Mouse (Mus musculus) cerebellum, adult 11 months (tissue): ENCODE measurements around the gene A930033H14Rik.

Source experiments
- DNase-seq: peaks from one replicate; pipeline ENCODE4 v3.0.0; 2022

Gene A930033H14Rik

DNA sequence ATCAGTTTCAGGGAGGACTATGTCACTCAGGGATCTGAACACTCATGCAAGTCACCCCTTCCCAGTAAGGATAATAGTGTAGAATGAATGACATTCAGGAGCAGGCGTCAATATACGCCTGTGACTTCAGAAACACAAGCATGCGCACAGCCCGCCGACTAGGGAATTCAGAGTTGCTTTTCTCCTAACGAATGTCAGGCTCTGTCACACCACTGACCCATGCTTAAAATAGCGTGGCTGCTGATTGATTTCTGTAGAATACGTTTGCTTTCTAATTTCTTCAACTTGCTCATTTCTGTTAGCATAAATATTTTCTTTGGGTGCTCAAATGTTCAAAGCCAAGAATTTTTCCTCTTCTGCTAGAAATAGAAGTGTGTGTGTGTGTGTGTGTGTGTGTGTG, 13.1 kb upstream of the A930033H14Rik start:
- no peak for DNase-seq

DNA sequence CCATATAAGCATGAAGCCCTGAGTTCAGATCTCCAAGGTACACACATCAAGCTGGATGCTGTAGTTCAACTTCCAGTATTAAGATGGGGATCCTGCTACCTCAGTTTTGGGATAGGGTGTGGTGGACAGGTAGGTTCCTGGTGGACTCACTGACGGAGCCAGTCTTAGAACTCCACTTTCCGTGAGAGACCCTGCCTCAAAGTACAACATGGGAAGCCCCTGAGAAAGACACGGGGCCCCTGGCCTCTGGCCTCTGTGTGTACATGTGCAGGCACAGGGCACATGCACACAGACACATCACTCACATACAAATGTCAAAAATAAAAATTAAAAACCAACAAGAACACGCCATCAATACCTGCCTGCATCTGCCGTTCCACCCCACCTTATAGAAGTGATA, 12.6 kb upstream of the A930033H14Rik start:
- DNase-seq, result no peak

DNA sequence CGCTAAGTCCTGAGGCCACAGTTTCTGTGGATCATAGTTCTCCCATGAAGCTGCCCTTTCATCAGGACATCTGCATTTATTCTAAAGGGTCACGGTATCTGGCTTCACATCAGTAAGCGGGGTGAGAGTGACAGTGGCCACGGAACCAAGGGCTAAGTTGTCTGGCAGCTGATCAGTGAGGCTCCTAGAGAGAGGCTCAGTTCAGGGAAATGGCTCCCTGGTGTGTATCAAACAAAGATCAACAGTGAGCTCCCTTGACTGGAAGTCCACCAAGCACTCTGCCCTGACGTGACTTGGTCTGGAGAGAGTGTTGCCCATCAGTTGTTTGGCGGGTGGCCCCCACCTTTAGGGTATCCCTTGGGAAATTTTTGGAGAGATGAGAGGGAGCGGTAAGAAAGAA, 11.4 kb upstream of the A930033H14Rik start:
- DNase-seq, result no peak

DNA sequence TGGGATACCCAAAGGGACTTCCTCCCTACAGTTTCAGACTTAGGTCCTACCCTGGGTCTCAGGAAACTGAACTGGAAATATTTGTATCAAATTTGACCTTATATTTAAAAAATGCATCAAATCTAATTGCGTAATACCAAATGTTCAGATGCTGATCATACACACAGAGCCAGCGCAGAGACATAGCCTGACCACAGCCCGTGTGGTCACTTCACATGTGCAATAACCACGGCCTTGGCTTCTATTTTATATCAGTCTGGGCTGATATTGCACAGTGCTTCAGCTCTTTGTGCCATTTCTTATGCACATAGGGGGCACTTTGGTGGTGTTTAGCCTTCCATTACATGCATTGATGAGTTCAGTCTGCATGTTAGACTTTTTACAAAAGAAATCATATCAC, 10.3 kb upstream of the A930033H14Rik start:
- no peak for DNase-seq

DNA sequence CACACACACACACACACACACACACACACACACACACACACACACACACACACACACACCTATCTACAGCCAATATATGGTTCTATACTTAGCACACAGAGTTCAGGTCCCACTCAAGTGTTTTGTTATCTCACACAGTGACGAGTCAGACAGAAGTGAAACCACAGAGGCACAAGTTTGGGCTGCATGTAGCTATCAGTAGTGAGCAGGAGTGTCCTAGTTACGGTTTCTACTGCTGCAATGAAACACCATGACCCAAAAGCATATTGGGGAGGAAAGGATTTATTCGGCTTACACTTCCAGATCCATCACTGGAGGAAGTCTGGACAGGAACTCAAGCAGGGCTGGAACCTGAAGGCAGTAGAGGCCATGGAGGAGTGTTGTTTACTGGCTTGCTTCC, 9.1 kb upstream of the A930033H14Rik start:
- no peak for DNase-seq

DNA sequence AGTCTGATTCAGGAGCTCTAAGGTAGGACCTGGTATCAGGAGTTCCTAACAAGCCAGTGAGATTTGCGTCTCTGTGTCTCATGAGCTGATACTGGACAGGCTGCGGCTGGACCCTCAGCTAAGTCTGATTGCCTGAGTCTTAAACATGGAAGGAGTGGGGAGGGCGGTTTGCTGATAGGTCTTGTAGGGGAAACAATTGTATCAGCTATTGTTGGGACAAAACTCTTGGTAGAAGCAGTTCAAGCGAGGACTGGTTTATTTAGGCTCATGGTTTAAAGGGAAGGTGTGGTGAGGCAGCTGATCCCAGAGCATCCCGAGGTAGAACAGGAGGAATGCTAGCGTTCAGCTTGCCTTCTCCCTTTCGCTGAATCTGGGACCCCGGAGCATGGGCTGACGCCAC, 8.2 kb upstream of the A930033H14Rik start:
- DNase-seq, result no peak

DNA sequence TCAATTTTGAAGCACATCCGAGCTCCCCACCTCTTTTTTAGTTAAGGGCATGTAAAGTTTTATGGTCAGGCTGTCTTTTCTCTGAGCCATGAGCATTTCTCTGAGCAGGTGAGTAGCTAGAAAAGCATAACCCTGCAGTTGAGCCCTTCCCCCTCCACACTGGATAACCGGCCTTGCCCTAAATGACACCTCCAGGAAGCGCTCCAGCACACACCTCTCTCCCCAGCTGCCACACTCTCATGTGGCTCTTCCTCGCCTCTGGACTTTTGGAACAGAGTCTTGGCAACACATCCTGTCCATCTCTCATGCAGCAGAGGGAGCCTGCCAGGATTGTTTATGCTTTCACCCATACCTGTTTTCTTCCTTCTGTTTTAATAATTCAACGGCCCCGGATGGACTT, 7.4 kb upstream of the A930033H14Rik start:
- no peak for DNase-seq

DNA sequence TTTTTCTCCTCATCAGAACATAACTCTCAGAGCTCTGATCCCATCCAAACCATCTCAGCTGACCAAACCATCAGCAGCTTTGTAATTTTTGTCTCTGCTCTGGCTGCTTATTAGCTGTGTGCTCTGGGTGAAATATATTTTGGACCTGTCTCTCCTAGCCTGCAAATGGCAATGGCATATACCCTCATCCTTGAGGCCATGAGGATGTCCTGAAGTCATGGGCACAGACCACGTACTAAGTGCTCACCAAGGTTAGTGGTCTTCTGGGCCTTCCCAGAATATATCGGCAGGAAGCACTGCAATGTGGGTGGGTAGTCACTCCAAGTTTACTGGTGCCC, 6.4 kb upstream of the A930033H14Rik start:
- DNase-seq, result no peak

DNA sequence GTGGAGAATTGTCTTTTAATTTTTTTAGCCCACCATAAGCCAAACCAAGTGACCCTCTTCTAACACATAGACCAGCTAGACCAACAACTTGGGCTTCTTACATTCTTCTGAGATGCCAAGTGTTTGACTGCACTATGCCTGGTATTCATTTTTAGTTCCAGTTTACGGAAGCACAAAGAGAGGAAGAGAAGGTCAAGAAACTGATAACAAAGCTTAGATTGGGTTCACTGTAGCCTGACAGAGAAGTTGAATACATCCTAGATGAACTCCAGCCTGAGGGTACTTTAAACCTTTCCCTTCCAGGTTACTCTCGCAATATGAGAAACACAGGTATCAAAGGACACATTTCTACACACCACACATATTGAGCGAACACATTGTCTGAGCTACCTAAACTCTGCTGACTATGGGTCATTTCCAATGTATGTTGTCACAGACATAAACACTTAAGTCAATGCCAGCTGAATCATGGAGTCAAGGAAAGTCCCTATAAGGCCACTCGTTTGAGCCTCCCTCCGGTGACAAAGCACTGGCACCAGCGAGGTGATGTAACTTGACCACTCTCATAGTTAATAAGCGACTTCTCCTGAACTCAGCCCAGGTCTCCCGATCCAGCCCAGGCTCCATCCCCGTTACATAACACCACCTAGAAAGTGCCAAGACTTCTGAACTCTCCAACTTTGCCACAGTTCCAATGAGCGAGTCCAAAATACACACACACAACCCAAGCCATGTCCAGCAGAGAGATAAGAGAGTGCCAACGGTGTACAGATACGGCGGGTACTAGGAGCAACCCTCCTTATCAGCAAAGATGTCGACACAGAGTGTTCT, 5.8 kb upstream of the A930033H14Rik start:
- DNase-seq, result no peak

DNA sequence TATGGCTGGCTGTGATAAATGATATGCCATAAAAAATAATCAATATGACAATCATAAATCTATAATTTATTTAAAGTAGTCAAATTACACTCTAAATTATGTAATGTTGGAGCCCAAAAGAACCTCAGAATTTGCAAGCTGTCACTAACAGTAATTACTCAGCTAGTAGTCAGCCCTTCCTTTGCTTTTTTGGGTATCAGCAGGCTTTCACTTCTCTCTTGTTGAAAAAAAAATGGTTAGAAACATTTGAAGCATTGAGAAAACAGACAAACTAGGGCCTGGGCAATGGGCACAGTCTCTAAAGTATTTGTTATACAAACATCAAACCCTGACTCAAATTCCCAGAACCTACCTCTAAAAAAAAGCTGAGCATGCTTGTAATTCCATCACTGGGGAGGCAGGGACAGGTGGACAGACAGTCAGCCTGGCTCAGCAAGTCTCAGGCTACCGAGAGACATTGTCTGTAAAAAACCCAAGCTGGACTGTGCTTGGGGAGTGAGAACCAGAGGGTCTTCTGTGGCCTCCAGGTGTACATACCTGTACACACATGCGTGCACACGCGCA, 4.3 kb upstream of the A930033H14Rik start:
- no peak for DNase-seq

DNA sequence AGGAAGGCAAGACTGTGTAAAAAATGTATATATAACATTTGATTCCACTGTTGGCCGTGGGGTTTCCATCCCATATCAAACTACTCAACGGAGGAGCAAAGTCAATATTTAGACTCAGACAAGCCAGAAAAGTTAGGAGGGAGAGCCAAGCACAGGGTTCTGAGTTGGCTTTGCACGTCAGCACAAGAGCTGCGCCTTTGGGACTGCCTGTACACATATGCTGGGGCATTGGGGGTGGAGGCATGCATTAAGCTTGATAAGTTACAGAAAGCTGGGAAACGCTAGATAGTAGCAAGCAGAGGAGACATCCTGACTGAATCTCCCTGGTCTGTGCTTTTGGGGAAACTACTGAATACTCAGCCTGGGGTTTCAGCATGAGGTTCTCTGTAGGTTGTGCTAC, 1.1 kb upstream of the A930033H14Rik start:
- no peak for DNase-seq

DNA sequence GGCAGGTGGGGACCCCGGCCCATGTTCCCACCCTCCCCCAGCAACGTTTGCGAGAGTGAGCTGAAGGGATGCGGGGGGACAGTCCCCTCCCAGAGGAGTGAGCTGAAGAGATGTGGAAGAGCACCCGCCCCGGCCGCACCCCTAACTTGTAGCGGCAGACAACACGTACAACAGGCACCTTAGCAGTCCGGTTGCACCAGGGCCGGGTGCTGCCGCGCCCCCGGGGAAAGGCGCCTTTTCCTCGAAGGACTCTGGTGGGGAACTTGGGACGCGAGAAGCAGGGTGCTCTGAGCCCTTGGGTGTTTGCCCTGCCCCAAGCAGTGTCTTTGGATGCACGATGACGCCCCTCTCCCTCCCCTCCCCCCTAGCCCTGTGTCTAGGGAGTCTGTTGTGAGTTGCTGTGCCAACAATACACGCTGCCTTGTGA, 566 bp upstream of the A930033H14Rik start:
- DNase-seq, result no peak

DNA sequence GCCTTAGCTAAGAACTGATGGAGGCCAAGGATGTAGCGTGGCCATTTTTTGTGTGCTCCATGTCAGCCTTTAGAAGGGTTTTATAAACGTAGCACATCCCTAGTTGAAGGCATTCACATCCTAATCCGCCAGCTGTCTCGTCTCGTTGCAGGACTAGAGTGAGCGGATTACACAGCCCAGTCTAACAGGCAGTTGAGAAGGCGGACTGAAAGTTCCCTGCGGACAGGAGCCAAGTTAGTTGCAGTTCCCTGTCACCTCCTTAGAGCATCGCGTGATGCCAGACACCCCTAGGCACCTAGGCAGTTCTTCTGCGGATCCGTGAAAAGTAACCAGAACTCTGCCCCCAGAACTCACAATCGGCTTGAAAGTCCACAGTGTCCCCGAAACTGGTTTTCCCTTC, 922 bp downstream of the A930033H14Rik start:
- no peak for DNase-seq

DNA sequence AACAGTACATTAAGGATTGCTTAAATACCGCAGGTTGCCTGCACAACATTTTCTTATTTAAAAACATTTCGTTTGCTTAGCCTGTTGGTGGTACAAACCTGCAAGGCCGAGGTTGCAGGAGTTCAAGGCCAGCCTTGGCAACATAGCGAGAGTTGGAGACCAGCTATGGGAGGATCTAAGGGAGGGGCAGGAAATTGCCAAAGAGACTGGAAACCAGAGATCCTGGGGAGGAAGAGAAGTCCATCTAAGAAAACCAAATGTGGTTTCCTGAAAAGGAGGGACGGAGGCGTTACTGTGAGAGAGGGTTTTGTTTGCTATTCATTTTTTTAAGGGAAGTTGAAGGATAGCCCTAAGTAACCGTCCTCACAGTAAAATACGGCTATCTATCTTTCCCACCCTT, 1.3 kb downstream of the A930033H14Rik start:
- DNase-seq, result no peak

DNA sequence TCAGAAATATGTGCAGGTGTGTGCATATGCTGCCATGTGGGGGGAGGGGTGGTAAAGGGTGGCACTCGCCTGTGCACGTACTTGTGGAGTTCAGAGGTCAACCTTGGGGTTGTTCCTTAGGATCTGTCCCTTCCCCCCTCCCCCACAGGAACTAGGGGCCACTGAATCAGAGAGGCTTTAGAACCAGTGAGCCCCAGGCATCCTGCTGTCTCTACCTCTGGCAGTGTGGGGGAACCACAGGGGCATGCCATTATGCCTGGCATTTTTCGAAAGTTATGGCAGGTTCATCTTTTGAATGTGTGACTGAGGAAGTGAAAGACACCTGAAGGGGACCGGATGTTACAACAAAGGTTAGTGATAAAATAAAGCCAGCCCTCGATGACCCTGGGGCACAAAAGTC, 2.2 kb downstream of the A930033H14Rik start:
- no peak for DNase-seq

DNA sequence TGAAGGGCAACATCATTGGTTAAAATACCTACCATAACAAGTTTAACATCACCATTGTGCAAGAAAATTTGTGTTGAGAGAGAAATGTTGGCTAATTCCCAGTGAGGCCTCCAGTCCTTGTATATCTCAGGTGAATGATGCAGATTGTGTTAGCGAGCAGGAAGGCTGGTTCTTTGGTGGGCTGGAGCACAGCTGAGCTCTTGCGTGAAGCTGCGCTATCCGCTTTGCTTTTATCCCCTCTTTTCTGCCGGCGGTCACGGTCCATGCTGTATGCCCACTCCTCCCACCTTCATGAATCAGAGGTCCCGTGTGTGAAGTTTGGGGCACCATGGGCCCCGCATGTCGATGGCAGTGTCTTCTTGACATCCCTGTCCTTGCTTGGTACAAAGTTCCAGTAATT, 2.9 kb downstream of the A930033H14Rik start:
- DNase-seq, result no peak

DNA sequence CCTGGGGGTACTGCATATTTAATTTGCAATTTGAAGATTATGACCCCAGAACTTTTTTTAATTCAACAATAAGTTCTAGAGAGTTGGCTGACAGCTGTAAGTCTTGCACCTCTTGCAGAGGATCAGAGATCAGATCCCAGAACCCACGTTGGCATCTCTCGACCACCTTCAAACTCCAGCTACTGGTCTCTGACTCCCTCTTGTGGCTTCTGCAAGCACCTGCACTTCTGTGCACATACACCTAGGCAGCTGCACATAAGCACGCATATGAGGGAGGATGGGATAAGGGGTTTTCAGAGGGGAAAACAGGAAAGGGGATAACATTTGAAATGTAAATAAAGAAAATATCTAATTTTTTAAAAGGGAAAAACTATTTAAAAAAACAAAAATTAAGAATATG, 4.2 kb downstream of the A930033H14Rik start:
- no peak for DNase-seq

DNA sequence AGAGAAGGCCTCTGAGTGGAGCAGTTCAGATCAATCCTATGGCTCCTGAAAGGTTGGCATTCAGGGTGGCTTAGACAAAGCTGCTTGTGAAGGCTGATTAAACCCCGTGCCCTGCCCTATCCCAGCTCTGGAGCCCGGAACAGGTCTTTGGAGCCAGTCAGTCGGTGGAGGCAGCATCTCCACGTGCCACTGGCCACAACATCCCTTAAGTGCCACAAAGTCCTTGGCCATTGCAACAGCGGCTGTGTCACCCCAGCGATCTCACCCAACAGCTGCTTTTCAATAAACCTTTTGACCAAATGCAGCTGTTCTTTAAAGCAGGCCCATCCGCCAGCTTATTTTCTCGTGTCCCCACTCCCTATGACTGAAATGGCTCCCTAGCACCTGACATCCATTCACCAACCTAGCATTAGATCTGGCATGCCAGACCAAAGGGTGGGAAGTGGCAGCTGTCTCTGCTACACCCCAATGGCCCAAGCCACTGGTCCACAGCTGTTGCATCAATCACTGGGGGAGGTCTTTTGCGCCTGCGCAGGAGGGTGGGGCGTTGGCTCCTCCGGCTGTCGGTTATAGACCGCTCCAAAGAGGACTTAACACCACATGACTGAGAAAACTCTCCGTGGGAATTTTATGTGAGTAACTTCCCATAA, 4.8 kb downstream of the A930033H14Rik start:
- DNase-seq, result no peak

DNA sequence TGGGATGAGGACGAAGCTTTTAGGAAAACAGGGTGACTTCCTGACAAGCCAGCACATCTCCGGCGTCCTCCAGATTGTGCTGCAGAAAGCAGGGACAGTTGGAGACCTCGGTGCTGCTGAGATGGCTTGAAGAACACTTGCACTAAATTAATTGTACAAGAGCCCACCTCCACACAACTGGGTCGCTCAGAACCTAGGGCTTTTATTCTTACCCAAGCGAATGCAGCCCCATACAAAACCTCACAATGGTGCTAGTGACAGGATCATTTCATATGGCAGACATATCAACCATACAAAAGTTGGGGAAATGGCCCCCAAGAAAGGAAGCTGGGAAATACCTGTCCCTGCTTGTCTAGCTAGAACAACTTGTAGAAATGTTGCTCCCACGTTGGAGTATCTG, 5.4 kb downstream of the A930033H14Rik start:
- no peak for DNase-seq

DNA sequence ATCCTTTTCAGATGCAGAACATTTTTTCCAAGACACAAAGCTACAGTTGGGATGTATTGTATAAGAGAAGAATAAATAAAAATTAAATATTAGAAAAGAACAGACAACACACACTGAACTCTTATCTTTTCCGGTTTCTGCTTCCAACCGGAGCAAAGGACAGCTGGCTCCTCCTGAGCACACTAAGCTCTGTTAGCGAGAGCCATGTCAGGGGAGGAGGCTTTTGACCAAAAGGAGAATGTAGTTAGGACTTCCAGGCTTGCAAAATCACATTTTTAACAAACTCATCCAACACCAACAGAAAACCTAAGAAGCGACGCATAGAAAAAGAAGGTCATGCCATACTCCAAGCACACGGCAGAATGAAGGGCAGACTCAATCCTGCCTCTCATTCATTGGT, 6.8 kb downstream of the A930033H14Rik start:
- DNase-seq, result no peak

DNA sequence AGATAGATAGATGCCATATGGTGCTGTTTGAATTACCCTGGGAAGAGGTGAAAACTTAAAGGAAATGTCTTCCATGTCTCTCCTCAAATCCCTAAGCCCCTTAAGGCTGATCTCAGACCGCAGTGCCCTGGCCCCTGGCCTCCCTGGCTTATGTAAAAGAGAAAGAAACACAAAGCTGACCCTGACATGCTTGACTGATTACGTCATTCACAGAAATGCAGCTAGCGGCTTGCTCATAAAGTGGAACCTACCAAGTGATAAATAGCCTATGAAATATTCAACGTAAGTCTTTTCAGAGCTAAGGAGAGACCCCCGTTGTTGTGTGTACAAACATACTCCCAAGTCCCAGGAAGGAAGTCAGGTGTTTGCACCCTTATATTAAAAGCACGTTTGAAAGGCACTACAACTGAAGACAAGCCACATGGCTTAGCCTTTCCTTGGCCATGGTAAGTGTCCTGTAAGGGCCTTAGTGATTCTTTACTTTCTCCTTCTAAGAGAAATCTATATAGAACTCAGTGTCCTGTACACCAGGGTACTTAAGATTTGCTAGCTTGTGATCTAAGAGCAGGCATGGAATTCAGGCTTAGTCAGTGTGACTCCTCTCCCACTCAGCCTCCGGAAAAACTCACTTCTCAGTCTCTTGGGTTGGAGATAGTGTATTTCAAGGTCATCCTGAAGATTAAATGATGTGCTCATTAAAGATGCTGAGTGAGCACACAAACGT, 8.1 kb downstream of the A930033H14Rik start:
- no peak for DNase-seq

DNA sequence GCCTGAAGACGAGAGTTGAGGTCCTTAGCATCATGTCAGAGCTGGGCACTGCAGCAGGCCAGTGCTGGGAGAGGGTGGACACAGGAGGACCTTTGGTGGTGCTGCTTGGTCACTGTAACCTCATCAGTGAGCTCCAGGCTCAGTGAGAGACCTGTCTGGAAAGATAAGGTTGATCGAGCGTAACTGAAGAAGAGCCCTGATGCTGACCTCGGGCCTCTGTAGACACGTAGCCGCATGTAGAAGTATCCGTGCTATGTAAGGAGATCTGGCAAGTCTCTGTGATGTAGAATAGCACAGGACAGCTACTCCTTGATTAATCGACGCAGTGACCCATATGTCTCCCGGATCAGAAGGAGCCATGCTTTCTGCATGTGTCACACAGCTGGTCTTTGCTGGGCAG, 19.2 kb downstream of the A930033H14Rik start:
- DNase-seq, result no peak

DNA sequence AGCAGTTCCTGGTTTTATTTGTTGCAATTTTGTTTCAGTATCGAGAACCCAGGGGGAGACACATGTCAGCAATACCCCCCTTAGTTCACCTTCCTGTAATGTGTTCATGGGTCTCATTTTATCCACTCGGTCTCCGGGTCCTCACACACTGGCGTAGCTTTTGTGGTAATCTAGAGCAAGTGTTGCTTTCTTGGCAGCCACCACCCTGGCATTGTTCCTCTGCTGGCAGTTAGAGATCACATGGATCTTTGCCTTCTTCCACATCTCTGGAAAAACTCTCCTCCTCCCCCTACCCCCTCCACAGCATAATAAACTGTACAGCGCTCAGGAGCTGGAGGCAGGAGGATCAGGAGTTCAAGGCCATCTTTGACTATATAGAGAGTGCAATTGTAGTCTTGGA, 20.6 kb downstream of the A930033H14Rik start:
- no peak for DNase-seq
